ENCODE assay signal across 12 mouse cellular contexts in genomic region chr15:101927340-101928080, GRCm38 (mm10). TPM values are rescaled to one million over a fixed set of nuclear protein-coding genes. Genes with fewer than 3 reads are reported as not detected.
DNase-seq lines count a peak whose midpoint lies in the region; ATAC-seq lines count a peak whose summit lies in the region.
"Had no signal": no experiment of that assay in that cellular context is flagged by ENCODE, and none has a peak within 500 bp of the region (broad histone marks: within the 10 kb centered on the region; RNA-seq: fewer than 3 reads in every experiment).

No protein-coding gene starts in this region.

- H3K9me3 ChIP-seq in kidney, embryonic 14.5 days (ENCODE audit: control insufficient read depth, low read length): no peaks in the 10 kb centered on the region

- WGBS in kidney, embryonic 14.5 days: 41% methylated on average over 12 of the region's 12 CpGs

- no peak overlapping the region for H3K4me3 ChIP-seq in kidney, embryonic 14.5 days (ENCODE audit: low read length)

- no peak overlapping the region for H3K27ac ChIP-seq in kidney, embryonic 14.5 days (ENCODE audit: low read depth, low read length)

- ATAC-seq in kidney, embryonic 14.5 days (ENCODE audit: low FRiP score, low TSS enrichment): no peak
- ATAC-seq: hindbrain, embryonic 16.5 days had no signal

- no peak overlapping the region for H3K9ac ChIP-seq in kidney, embryonic 14.5 days (ENCODE audit: low read depth, low read length)

- H3K4me2 ChIP-seq in kidney, embryonic 14.5 days (replicated peaks; ENCODE audit: low read depth, low read length): no peak overlapping the region

- H3K27me3 ChIP-seq in kidney, embryonic 14.5 days (ENCODE audit: control insufficient read depth, insufficient read depth, low read length): no peaks in the 10 kb centered on the region

- H3K4me1 ChIP-seq in kidney, embryonic 14.5 days (ENCODE audit: control insufficient read depth, insufficient read depth, low read length): peaks cover 15% of the 10 kb centered on the region

- H3K36me3 ChIP-seq in kidney, embryonic 14.5 days (ENCODE audit: control insufficient read depth, insufficient read depth, low read length): no peaks in the 10 kb centered on the region

- DNase-seq in kidney, adult 11 months: peak; percentile 86
- peak; percentile 78 for DNase-seq in adrenal gland, postnatal 10 days
- DNase-seq in kidney, adult 8-10 months: peak; percentile 84 to 87
- DNase-seq in ovary, postnatal 36 days (ENCODE audit: low spot score): peak; percentile 68
- DNase-seq in layer of hippocampus, adult 9-10 months (ENCODE audit: low spot score): no peak
- DNase-seq in layer of hippocampus, adult 11-12 months (ENCODE audit: low spot score): no peak
- DNase-seq: cerebellum, adult 9-11 months; gastrocnemius, postnatal 36 days had no signal

RNA-seq across cellular contexts. Expression of gene Krt4, which starts 3.0 kb away (rescaled TPM):
- polyA plus RNA-seq in kidney, embryonic 14.5 days (2014; fragmentation: Nextera tagmentation; extraction: Ambion mirVana): 0.11 and 0.38 TPM in 2 replicates
- total RNA-seq in adrenal gland, postnatal 10 days (2021): under 1 TPM in 1 of 2 experiments, not detected in 1; 0.18 TPM
- total RNA-seq: left cerebral cortex, postnatal 10 days had no signal
- polyA plus RNA-seq: hindbrain, embryonic 16.5 days had no signal

RNA-seq across cellular contexts. Expression of gene Krt79, which starts 12.6 kb away (rescaled TPM):
- polyA plus RNA-seq in kidney, embryonic 14.5 days (2014; fragmentation: Nextera tagmentation; extraction: Ambion mirVana): 0.41 and 0.49 TPM in 2 replicates
- 1 to 10 TPM; 3.8 to 5.3 TPM for total RNA-seq in adrenal gland, postnatal 10 days (2021)
- total RNA-seq: left cerebral cortex, postnatal 10 days had no signal

RNA-seq across cellular contexts. Expression of gene Krt78, which starts 26.6 kb away (rescaled TPM):
- not detected in 2 replicates for polyA plus RNA-seq in kidney, embryonic 14.5 days (2014; fragmentation: Nextera tagmentation; extraction: Ambion mirVana)
- under 1 TPM in 1 of 2 experiments, not detected in 1; 0.09 TPM for total RNA-seq in adrenal gland, postnatal 10 days (2021)
- total RNA-seq: gastrocnemius, postnatal 36 days had no signal

RNA-seq across cellular contexts. Expression of gene Krt76, which starts 34.8 kb away (rescaled TPM):
- not detected in 2 replicates for polyA plus RNA-seq in kidney, embryonic 14.5 days (2014; fragmentation: Nextera tagmentation; extraction: Ambion mirVana)
- total RNA-seq in adrenal gland, postnatal 10 days (2021): not detected
- total RNA-seq: gastrocnemius, postnatal 36 days; left cerebral cortex, postnatal 10 days had no signal
- polyA plus RNA-seq: hindbrain, embryonic 16.5 days; lung, embryonic 16.5 days had no signal

RNA-seq across cellular contexts. Expression of gene Krt77, which starts 58.0 kb away (rescaled TPM):
- 0.06 TPM in 1 of 2 replicates, not detected in the other for polyA plus RNA-seq in kidney, embryonic 14.5 days (2014; fragmentation: Nextera tagmentation; extraction: Ambion mirVana)
- total RNA-seq in adrenal gland, postnatal 10 days (2021): not detected
- total RNA-seq: gastrocnemius, postnatal 36 days had no signal
- polyA plus RNA-seq: lung, embryonic 16.5 days had no signal

Comparison
In these comparisons a context has a peak if more than half of its experiments do, and no peak if none do; other contexts are left out.
1. DNase-seq: peak in kidney, adult 11 months (single experiment), adrenal gland, postnatal 10 days (single experiment), kidney, adult 8-10 months (2 of 2) and ovary, postnatal 36 days (single experiment); none in layer of hippocampus, adult 9-10 months (single experiment) and layer of hippocampus, adult 11-12 months (single experiment).